Mouse (Mus musculus): ENCODE measurements around the gene Rpn1.
"Not testable (repeated sequence)": the region's sequence is repeated elsewhere in the genome, so short reads cannot be mapped to it uniquely, and the experiment has no call there.

Rpn1 gene

DNA sequence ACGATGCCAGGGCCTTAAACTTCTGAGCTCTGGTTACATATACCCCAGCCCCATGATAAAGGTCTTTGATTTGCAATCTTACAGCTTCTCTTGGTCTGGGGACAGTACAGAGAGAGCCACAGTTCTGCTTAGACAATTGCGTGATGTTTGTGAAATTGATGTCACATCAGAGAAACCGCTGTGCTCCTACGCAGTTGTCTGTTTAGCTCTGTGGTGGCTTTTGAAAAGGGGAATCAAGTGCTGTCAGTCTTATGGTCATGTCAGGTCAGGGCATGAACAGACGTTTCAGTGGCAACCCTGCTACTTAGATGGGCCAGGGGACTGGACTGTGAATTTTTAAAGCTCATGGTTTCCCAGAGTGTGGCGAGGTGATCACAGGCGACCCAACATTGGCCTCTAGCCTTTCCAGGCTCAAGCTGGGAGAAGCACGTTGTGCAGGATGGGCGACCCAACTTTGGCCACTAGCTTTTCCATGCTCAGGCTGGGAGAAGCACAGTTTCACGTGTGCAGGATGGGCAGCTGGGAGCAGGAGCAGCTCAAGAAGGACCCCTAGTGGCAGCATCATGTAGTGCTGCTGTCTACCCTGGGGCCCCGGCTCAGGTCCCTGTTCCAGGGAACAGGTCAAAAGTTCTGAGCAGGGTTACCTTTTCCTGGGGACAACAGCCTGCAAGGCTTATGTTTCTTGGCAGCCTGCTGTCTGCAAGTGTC, 39.0 kb downstream of the Rpn1 start:
- no peak for DNase-seq

- no peak for DNase-seq
Observed at GRCm38 (mm10) chr6:88123858-88124261, 39.6 kb downstream of the Rpn1 start.

DNA sequence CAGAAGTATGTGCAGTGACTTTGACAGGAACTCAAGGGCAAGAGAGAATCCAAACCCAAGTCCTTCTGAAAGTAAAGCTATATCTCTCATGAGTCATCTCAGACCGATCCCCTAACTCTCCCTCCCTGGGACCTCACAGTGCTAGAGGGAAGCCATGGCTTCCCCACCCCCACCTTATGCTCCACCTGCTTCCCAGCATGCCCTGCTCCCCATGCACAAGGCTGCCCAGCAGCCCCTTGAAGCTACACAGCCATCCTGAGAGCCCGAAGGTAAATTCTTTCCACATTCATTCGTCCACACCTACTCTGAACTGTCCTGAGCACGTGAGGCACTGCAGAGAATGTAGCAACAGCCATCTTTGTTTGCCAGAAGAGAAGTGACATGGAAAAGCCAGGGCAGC, 40.3 kb downstream of the Rpn1 start:
- no peak for DNase-seq

DNA sequence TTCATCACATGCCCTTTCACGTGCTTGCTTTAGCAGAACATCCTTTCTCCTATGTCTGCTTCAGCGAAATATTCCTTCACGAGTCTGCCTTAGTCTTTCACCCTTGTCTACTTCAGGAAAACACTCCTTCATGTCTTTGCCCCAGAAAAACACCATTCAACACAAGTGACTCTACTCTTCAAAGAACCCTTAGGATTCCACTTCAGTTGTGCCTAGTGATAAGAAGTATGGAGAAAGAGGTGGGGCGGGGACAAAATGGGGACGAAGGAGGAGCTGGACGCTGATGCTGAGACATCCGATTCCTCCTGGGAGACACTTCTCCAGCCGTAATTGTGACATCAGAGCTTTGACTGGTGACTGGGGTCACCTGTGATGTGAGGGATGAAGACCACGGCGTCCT, 41.5 kb downstream of the Rpn1 start:
- DNase-seq: not testable (repeated sequence)

DNA sequence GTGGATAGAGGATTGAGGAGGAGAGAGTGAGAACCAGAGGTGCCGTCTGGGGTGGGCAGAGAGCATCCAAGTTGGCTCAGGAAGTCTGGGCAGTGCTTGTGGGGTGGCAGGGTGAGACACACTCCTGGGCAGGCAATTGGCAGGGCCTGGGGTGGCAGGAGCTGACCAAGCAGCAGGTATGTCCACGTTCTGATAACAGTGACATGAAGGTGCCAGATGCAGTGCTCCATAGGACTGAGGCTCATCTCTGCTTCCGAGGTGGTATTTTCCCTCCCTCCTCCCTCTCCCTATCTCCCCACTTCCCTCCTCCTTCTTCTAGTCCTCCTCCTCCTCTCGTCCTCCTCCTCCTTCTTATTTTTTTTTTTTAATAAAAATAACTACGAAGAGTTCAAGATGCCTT, 47.2 kb downstream of the Rpn1 start:
- DNase-seq: no peak

- no peak for DNase-seq
Observed at GRCm38 (mm10) chr6:88132051-88132450, 47.8 kb downstream of the Rpn1 start.

GRCm38 (mm10) chr6:88133061-88133460, 48.8 kb downstream of the Rpn1 start:
- DNase-seq: no peak

GRCm38 (mm10) chr6:88133878-88134277, 49.6 kb downstream of the Rpn1 start:
- no peak for DNase-seq

- no peak for DNase-seq
Observed at GRCm38 (mm10) chr6:88136201-88136631, 51.9 kb downstream of the Rpn1 start.

DNA sequence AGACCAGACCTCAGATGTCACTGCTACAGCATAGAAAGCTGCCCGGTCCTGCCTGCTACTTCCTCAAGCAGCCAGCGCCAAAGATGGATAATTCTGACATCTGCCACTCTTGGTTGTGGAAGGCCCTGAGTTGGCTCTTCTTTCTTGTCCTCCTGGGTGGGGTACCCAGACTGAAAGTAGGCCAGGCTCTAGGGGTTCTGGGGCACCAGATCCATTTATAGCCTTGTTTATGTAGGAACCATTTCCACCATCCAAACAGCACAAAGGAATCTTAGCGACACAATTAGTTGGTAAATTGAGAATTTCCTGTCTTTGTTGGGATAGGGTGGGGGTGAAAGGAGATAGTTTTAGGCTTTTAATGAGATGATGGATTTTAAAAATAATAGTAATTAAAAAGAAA, 54.2 kb downstream of the Rpn1 start:
- no peak for DNase-seq

GRCm38 (mm10) chr6:88140264-88140663, 56.0 kb downstream of the Rpn1 start:
- no peak for DNase-seq

DNA sequence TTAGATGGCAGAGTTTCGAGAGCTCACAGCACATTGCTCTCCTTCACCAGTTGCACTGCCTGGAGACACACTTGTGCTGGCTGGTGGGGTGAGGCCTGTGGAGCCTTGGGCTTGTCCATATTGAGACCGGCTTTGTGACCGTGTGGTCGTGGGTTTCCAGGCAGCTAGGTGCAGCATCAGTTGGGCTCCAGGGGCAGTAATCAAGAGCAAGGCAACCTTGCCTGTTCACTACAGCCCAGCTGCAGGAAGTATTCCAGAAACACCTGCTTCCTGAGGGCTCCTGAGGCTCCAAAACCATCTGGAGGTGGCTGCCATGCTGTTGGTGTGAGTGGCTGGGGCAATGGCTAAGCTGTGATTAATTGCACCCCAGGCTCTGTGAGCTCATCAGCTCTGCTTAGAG, 61.5 kb downstream of the Rpn1 start:
- no peak for DNase-seq

DNA sequence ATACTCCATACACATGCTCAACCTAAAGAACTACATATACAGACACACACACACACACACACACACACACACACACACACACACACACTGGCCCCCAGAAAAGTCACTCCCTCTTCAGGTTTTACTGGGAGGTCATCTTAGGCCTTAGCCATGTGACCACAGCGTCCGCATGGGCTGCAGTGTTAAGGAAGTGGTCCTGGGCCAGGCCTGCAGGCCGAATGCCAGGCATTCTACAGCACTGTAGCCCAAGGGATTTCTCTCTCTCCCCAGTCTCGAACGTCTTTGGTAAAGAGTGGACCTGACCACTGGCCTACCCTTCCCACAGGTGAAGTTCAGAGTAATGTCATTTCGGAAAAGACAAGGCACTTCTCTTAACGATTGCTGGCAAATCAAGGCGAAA, 62.3 kb downstream of the Rpn1 start:
- DNase-seq: no peak

DNA sequence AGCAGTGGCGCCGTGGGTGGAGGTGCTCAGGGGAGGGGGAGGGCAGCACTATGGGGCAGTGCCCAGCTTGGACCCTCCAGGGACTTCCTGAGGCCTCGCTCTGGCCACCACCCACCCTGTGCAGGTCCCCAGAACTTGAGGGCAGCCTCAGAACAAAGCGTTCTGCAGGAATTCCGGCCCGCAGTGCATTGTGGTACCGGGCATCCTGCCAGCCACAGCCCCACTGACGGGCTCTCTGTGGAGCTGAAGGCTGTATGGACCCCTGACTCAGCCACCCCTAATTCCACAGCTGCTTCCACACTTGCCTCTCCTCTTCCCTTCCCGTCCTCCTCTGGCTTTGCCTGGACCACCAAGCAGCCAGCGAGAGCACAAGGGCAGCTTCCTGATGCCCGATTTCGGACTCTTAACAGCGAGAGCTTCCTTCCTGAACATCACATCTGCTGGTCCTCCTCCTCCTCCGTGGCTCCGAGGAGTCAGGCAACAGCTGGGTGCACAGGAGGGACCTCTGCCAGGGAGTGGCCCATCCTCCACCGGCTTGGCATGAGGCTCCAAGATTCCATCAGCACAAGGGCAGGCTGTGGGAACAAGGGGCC, 63.2 kb downstream of the Rpn1 start:
- DNase-seq: no peak

GRCm38 (mm10) chr6:88151335-88151734, 67.1 kb downstream of the Rpn1 start:
- no peak for DNase-seq

DNA sequence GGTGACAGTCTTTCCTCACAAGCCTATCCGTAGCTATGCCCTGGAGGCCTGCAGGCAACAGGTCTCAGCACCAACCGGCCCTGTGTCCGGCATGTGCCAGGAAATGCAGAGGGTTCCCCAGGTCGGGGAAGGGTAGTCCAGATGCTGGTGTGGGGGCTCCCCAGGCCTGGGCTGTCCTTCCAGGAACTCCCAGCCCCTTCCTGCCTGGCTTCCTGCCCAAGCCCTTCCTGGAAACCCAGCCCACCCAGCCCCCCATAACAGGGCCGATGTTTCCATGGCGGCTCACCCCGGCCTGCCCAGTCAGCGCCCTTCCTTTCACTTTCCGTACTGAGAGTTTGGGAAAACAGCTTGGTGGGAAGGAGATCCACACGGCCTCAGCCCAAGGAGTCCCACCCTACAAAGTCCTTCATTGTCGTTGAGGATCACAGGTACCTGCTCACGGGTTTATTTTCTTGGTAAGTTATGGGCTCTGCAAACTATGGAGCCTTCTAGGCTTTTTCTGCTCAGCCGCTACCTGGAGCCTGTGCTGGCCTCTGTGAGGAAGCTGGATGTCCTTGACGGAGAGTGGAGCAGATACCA, 67.9 kb downstream of the Rpn1 start:
- no peak for DNase-seq

DNA sequence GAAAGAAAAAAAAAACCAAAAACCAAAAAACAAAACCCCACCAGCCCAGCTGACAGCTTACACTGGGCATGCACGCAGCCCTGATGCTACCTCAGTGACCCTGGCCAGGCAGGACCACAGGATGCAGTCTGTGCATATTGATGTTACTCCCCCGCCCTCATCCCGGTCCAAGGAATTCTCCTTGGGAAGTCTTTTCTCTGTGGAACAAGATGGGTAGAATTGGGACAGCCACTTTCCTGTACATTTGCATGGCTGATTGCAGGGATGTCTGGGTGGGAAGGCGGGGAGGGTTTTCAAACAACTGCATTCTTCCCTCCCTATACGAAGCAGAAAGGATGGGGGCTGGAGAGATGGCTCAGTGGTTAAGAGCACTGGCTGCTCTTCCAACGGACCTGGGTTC, 68.7 kb downstream of the Rpn1 start:
- DNase-seq: no peak
